8 mouse cellular contexts compared by ENCODE assay signal in the genomic region with DNA sequence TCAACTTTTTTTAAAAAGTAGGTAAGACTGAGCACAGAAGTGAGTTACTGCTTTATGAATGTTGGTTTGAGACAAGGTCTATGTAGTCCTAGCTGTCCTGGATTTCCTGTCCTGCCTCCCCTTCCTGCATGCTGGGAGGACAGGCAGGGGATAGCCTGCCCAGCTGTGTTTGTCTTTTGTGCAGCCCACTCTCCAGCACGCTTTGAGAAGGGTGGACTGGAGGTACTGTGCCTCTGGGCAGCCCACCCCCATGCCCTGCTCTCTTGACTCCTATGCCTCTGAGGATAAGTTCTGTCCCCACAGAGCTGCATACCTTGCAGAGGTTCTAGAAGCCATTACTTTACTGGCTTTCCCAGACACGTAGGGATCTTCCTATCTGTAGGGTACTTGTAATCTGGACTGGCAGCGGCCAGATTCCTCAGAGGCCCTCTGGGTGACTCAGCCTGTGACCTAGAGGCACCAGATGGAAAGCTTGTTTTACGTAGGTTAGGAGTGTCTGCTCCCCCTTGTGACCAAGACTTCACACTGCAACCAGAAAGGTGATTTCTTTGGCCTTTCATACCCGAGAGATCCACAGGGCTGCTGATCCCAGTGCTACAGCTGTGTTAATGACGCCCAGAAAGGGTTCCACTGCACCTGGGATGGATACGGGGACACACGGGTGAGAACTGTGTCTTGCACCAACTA. TPM values are rescaled to one million over a fixed set of nuclear protein-coding genes. Genes with fewer than 3 reads are reported as not detected.
DNase-seq lines count a peak whose midpoint lies in the region; ATAC-seq and TF ChIP-seq lines count a peak whose summit lies in the region.

No protein-coding gene starts in this region.

- TF ChIP-seq CTCF in thymus, adult 2 months (IDR thresholded peaks at IDR 0.05; ENCODE audit: borderline replicate concordance, control insufficient read depth, extremely low read depth, insufficient read depth, low read length, poor library complexity) = no peak

- no peaks in the 10 kb centered on the region for H3K9me3 ChIP-seq in intestine, embryonic 15.5 days
- no peaks in the 10 kb centered on the region for H3K9me3 ChIP-seq in liver, embryonic 12.5 days (replicated peaks)

- peak overlapping the region; percentile 55; the same call in 1 of the 2 replicates for H3K27ac ChIP-seq in intestine, embryonic 15.5 days
- peak overlapping the region; percentile 22 for H3K27ac ChIP-seq in liver, embryonic 12.5 days
- H3K27ac ChIP-seq in thymus, adult 2 months (ENCODE audit: control insufficient read depth, insufficient read depth, low read length) = no peak overlapping the region

- H3K36me3 ChIP-seq in intestine, embryonic 15.5 days = peaks cover 21% of the 10 kb centered on the region; the same call in 1 of the 2 replicates
- H3K36me3 ChIP-seq in liver, embryonic 12.5 days = peaks cover 64% of the 10 kb centered on the region
- peaks cover 14% of the 10 kb centered on the region for H3K36me3 ChIP-seq in myocyte (ENCODE audit: control insufficient read depth, insufficient read depth)
- peaks cover 30% of the 10 kb centered on the region for H3K36me3 ChIP-seq in thymus, adult 2 months (ENCODE audit: control insufficient read depth, insufficient read depth, low read length)

- no peaks in the 10 kb centered on the region for H3K79me2 ChIP-seq in myocyte (ENCODE audit: control insufficient read depth, insufficient read depth)

- DNase-seq in A20 (ENCODE audit: low read depth, low spot score) (peak; percentile 77), ZHBTc4 (ENCODE audit: low read depth, low spot score) (peak; percentile 89)
- DNase-seq in thymus, adult 2 months = peak; percentile 55

- H3ac ChIP-seq in myocyte (ENCODE audit: control insufficient read depth, insufficient read length) = no peak overlapping the region

- no peak overlapping the region for H3K4me2 ChIP-seq in intestine, embryonic 15.5 days (replicated peaks)
- H3K4me2 ChIP-seq in liver, embryonic 12.5 days = no peak overlapping the region
- peak overlapping the region; percentile 66 for H3K4me2 ChIP-seq in myocyte (ENCODE audit: low read depth)

- H3K27me3 ChIP-seq in intestine, embryonic 15.5 days (replicated peaks) = no peaks in the 10 kb centered on the region
- H3K27me3 ChIP-seq in liver, embryonic 12.5 days (replicated peaks) = no peaks in the 10 kb centered on the region
- no peaks in the 10 kb centered on the region for H3K27me3 ChIP-seq in myocyte (ENCODE audit: control insufficient read depth, insufficient read depth, insufficient read length)
- H3K27me3 ChIP-seq in thymus, adult 2 months (ENCODE audit: control insufficient read depth, insufficient read depth, low read length) = no peaks in the 10 kb centered on the region

- peaks cover 4% of the 10 kb centered on the region for H3K4me1 ChIP-seq in intestine, embryonic 15.5 days (replicated peaks)
- peaks cover 10% of the 10 kb centered on the region for H3K4me1 ChIP-seq in liver, embryonic 12.5 days
- no peaks in the 10 kb centered on the region for H3K4me1 ChIP-seq in thymus, adult 2 months (replicated peaks; ENCODE audit: control insufficient read depth, insufficient read depth, low read length)

- no peak for TF ChIP-seq POLR2A in myocyte (IDR thresholded peaks at IDR 0.05; ENCODE audit: insufficient read length, low read depth)
- no peak for TF ChIP-seq POLR2A in thymus, adult 2 months (IDR thresholded peaks at IDR 0.05; ENCODE audit: control insufficient read depth, extremely low read depth, insufficient read depth, low read length, poor library complexity)

- peak; percentile 97 for ATAC-seq in common myeloid progenitor, adult 5-6 weeks (replicated peaks; ENCODE audit: low read depth, poor library complexity, severe bottlenecking)
- peak; percentile 96 for ATAC-seq in granulocyte monocyte progenitor cell, adult 5-6 weeks (replicated peaks; ENCODE audit: poor library complexity, severe bottlenecking)
- ATAC-seq in intestine, embryonic 15.5 days = peak; percentile 87
- peak; percentile 73 for ATAC-seq in liver, embryonic 12.5 days

- no peak overlapping the region for H3K9ac ChIP-seq in intestine, embryonic 15.5 days
- H3K9ac ChIP-seq in liver, embryonic 12.5 days = no peak overlapping the region

- no peak overlapping the region for H3K4me3 ChIP-seq in intestine, embryonic 15.5 days (replicated peaks)
- no peak overlapping the region for H3K4me3 ChIP-seq in liver, embryonic 12.5 days
- H3K4me3 ChIP-seq in myocyte = no peak overlapping the region
- H3K4me3 ChIP-seq in thymus, adult 2 months (ENCODE audit: control insufficient read depth, insufficient read depth, low read length) = no peak overlapping the region

- WGBS in intestine, embryonic 15.5 days = 25% methylated on average over 8 of the region's 8 CpGs
- 22% methylated on average over 8 of the region's 8 CpGs for WGBS in liver, embryonic 12.5 days (ENCODE audit: insufficient replicate concordance)
- WGBS in thymus, adult 2 months = 43% methylated on average over 8 of the region's 8 CpGs

TF ChIP-seq in myocyte, 11 proteins besides CTCF, POLR2A, EP300 and RAD21:
- TF ChIP-seq POLR2AphosphoS2 (IDR thresholded peaks at IDR 0.05; ENCODE audit: insufficient read length, low read depth) (peak; percentile 27), E2F4 (IDR thresholded peaks at IDR 0.05; ENCODE audit: insufficient read depth) (no peak)

RNA-seq across cellular contexts. Expression of gene Bbc3, which starts 17.9 kb away (rescaled TPM):
- total RNA-seq in common myeloid progenitor, adult 5-6 weeks (2017) = 1.4 and 2.5 TPM in 2 replicates
- total RNA-seq in granulocyte monocyte progenitor cell, adult 5-6 weeks (2014; fragmentation: Nextera tagmentation) = 0.53 and 1.1 TPM in 2 replicates
- 1.3 and 2.2 TPM in 2 replicates for total RNA-seq in granulocyte monocyte progenitor cell, adult 5-6 weeks (2017)
- polyA plus RNA-seq in intestine, embryonic 15.5 days (2015; fragmentation: Nextera tagmentation; extraction: Ambion mirVana) = 5.9 and 6.4 TPM in 2 replicates
- 5.9 and 7.6 TPM in 2 replicates for polyA plus RNA-seq in liver, embryonic 12.5 days (2016; fragmentation: Nextera tagmentation; extraction: Ambion mirVana)
- 34.6 TPM for polyA plus RNA-seq in myocyte (2012; fragmentation: generic; extraction: Trizol)
- 49.8 and 84.9 TPM in 2 replicates for polyA plus RNA-seq in thymus, adult 2 months (2012; rRNA removed)

RNA-seq across cellular contexts. Expression of gene Ccdc9, which starts 39.5 kb away (rescaled TPM):
- total RNA-seq in common myeloid progenitor, adult 5-6 weeks (2017) = 53.6 and 123 TPM in 2 replicates
- 31.7 and 50.9 TPM in 2 replicates for total RNA-seq in granulocyte monocyte progenitor cell, adult 5-6 weeks (2014; fragmentation: Nextera tagmentation)
- 54.0 and 62.0 TPM in 2 replicates for total RNA-seq in granulocyte monocyte progenitor cell, adult 5-6 weeks (2017)
- polyA plus RNA-seq in intestine, embryonic 15.5 days (2015; fragmentation: Nextera tagmentation; extraction: Ambion mirVana) = 23.3 and 24.7 TPM in 2 replicates
- 29.7 and 30.0 TPM in 2 replicates for polyA plus RNA-seq in liver, embryonic 12.5 days (2016; fragmentation: Nextera tagmentation; extraction: Ambion mirVana)
- polyA plus RNA-seq in myocyte (2012; fragmentation: generic; extraction: Trizol) = 48.4 TPM
- polyA plus RNA-seq in thymus, adult 2 months (2012; rRNA removed) = 39.4 and 43.0 TPM in 2 replicates

RNA-seq across cellular contexts. Expression of gene Inafm1, which starts 52.6 kb away (rescaled TPM):
- 15.1 and 18.0 TPM in 2 replicates for total RNA-seq in common myeloid progenitor, adult 5-6 weeks (2017)
- 13.6 and 14.6 TPM in 2 replicates for total RNA-seq in granulocyte monocyte progenitor cell, adult 5-6 weeks (2014; fragmentation: Nextera tagmentation)
- 3.2 and 3.3 TPM in 2 replicates for total RNA-seq in granulocyte monocyte progenitor cell, adult 5-6 weeks (2017)
- 16.4 and 16.6 TPM in 2 replicates for polyA plus RNA-seq in intestine, embryonic 15.5 days (2015; fragmentation: Nextera tagmentation; extraction: Ambion mirVana)
- 8.6 and 8.8 TPM in 2 replicates for polyA plus RNA-seq in liver, embryonic 12.5 days (2016; fragmentation: Nextera tagmentation; extraction: Ambion mirVana)
- polyA plus RNA-seq in myocyte (2012; fragmentation: generic; extraction: Trizol) = 12.1 TPM
- 44.7 and 62.2 TPM in 2 replicates for polyA plus RNA-seq in thymus, adult 2 months (2012; rRNA removed)
